Mouse (Mus musculus) forebrain, embryonic 16.5 days (tissue): ENCODE results near the gene Carmil1. TPM values are rescaled to one million over a fixed set of nuclear protein-coding genes. Genes with fewer than 3 reads are reported as not detected.
A peak's percentile ranks its signal among the peaks of the same experiment; 100 is the strongest.

Experiments used
- ATAC-seq: fragments of 200-750 bp; cut with Nextera tagmentation; 2 replicates; pipeline ENCODE4 v1.8.0; 2017; ENCODE audit warnings: mild to moderate bottlenecking, moderate library complexity
- H3K27ac ChIP-seq: fragments of 300-500 bp; sonication (generic); 2 replicates; pipeline ENCODE4 v1.5.1; 2014; ENCODE audit warnings: low read length, control low read depth
- H3K27me3 ChIP-seq: fragments of 300-500 bp; sonication (generic); replicated peaks from 2 replicates; pipeline ENCODE4 v1.6.1; 2014; ENCODE audit warnings: low read length; ENCODE audit not compliant: control insufficient read depth, insufficient read depth
- H3K36me3 ChIP-seq: fragments of 300-500 bp; sonication (generic); 2 replicates; pipeline ENCODE4 v1.6.1; 2014; ENCODE audit not compliant: control insufficient read depth, insufficient read depth
- H3K4me1 ChIP-seq: fragments of 300-500 bp; sonication (generic); replicated peaks from 2 replicates; pipeline ENCODE4 v1.6.1; 2014; ENCODE audit warnings: low read length; ENCODE audit not compliant: control insufficient read depth, insufficient read depth
- H3K4me2 ChIP-seq: fragments of 300-500 bp; sonication (generic); 2 replicates; pipeline ENCODE4 v1.6.1; 2014; ENCODE audit warnings: mild to moderate bottlenecking, low read length, control low read depth
- H3K4me3 ChIP-seq: fragments of 300-500 bp; sonication (generic); replicated peaks from 2 replicates; pipeline ENCODE4 v1.5.1; 2014; ENCODE audit warnings: mild to moderate bottlenecking, low read length, control low read depth
- H3K9ac ChIP-seq: fragments of 300-500 bp; sonication (generic); replicated peaks from 2 replicates; pipeline ENCODE4 v1.6.1; 2014; ENCODE audit warnings: low read depth, low read length, control low read depth
- H3K9me3 ChIP-seq: fragments of 300-500 bp; sonication (generic); 2 replicates; pipeline ENCODE4 v1.6.1; 2016; ENCODE audit warnings: low read length; ENCODE audit not compliant: control insufficient read depth
- whole genome bisulfite sequencing: fragments of 180-500 bp; shearing (Covaris S2); extraction: QIAGEN DNeasy Blood & Tissue Kit; methylation state at CpG from one replicate; pipeline ENCODE4 v1.1.7; 2014; 5-methylcytosine and 5-hydroxymethylcytosine counted together
- polyA plus RNA-seq: library from polyadenylated mRNA; unstranded; fragments of >200 nt; fragmentation: Nextera tagmentation; extraction: Ambion mirVana; gene quantifications from 2 replicates; pipeline ENCODE4 v1.2.1, GENCODE M21; 2015

Gene Carmil1
- polyA plus RNA-seq, 1 experiment from 2014 or later = 53.8 TPM

- no peaks in the 10 kb centered on the region for H3K27me3 ChIP-seq
- no peak overlapping the region for H3K4me3 ChIP-seq
- H3K9ac ChIP-seq = no peak overlapping the region
- H3K27ac ChIP-seq = no peak overlapping the region
- WGBS = 76% methylated on average over 10 of the region's 10 CpGs
- ATAC-seq = peak; percentile 50; the same call in 1 of the 2 replicates
- H3K36me3 ChIP-seq = no peaks in the 10 kb centered on the region
- H3K9me3 ChIP-seq = no peaks in the 10 kb centered on the region
- H3K4me1 ChIP-seq = peaks cover 8% of the 10 kb centered on the region
- H3K4me2 ChIP-seq = no peak overlapping the region
Measured at GRCm38 (mm10) chr13:24231746-24232483, 48.7 kb downstream of the Carmil1 start.

GRCm38 (mm10) chr13:24231146-24231545 lies 49.4 kb downstream of the Carmil1 start:
- Histone ChIP-seq H3K4me1 (peaks cover 8% of the 10 kb centered on the region), H3K4me3 (no peak overlapping the region), H3K27me3 (no peaks in the 10 kb centered on the region), H3K27ac (no peak overlapping the region), H3K36me3 (no peaks in the 10 kb centered on the region), H3K4me2 (no peak overlapping the region), H3K9me3 (no peaks in the 10 kb centered on the region), H3K9ac (no peak overlapping the region)
- ATAC-seq = no peak
- 95% methylated on average over 2 of the region's 2 CpGs for WGBS

DNA sequence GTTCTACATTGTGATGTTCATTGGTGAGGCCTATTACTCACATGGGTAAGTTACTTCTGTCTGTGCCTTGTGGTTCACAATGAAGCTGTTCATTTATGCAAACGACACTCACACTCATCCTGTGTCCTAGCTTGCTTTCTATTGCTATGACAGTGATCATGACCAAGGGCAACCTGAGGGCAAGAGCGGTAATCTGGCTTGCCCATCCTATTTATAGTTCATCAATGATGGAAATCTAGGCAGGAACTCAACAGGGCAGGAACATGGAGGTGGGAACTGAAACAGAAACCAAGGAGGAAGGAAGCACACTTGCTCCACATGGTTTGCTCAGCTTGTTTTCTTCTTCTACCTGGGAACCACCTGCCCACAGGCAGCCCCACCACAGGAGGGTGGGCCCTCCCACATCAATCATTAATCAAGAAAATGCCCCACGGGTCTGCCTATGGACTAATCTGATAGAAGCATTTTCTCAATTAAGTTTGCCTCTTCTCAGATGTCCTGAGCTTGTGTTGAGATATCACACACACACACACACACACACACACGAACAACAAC lies 50.0 kb downstream of the Carmil1 start:
- WGBS = 85% methylated on average over 4 of the region's 4 CpGs
- H3K9me3 ChIP-seq = no peaks in the 10 kb centered on the region
- peaks cover 8% of the 10 kb centered on the region for H3K4me1 ChIP-seq
- no peak for ATAC-seq
- no peaks in the 10 kb centered on the region for H3K36me3 ChIP-seq
- H3K4me3 ChIP-seq = no peak overlapping the region
- no peak overlapping the region for H3K9ac ChIP-seq
- H3K4me2 ChIP-seq = no peak overlapping the region
- H3K27ac ChIP-seq = no peak overlapping the region
- no peaks in the 10 kb centered on the region for H3K27me3 ChIP-seq

- H3K4me1 ChIP-seq = no peaks in the 10 kb centered on the region
- ATAC-seq = no peak
- no peak overlapping the region for H3K4me2 ChIP-seq
- H3K27ac ChIP-seq = no peak overlapping the region
- no peaks in the 10 kb centered on the region for H3K36me3 ChIP-seq
- H3K4me3 ChIP-seq = no peak overlapping the region
- WGBS = 60% methylated on average over 8 of the region's 8 CpGs
- no peak overlapping the region for H3K9ac ChIP-seq
- H3K9me3 ChIP-seq = no peaks in the 10 kb centered on the region
- no peaks in the 10 kb centered on the region for H3K27me3 ChIP-seq
Measured at GRCm38 (mm10) chr13:24223425-24224201, 57.0 kb downstream of the Carmil1 start.

GRCm38 (mm10) chr13:24220441-24220970 lies 60.1 kb downstream of the Carmil1 start:
- Histone ChIP-seq H3K36me3 (no peaks in the 10 kb centered on the region), H3K4me3 (no peak overlapping the region), H3K9ac (no peak overlapping the region), H3K27me3 (no peaks in the 10 kb centered on the region), H3K9me3 (no peaks in the 10 kb centered on the region), H3K4me1 (no peaks in the 10 kb centered on the region), H3K4me2 (no peak overlapping the region), H3K27ac (no peak overlapping the region)
- no peak for ATAC-seq
- 91% methylated on average over 3 of the region's 3 CpGs for WGBS

DNA sequence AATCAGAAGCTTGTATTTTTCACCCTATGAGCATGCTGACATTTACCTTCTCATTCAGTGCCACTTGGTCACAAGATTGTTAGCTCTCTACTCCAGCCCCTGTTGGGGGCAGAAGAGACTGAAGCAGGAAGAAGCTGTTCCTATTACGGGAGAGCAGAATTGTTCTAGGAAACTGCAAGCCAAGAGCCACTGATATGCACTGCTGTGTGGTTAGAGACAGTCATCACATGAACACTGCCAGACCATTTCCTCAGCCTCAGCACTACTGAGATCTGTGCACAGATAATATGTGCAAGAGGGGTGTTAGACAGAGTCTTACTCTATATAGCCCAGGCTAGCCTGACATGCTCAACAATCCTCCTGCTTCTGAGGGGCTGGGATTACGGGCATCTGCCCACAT lies 69.4 kb downstream of the Carmil1 start:
- WGBS = 79% methylated on average over 2 of the region's 2 CpGs
- H3K27me3 ChIP-seq = no peaks in the 10 kb centered on the region
- no peak overlapping the region for H3K4me3 ChIP-seq
- no peaks in the 10 kb centered on the region for H3K4me1 ChIP-seq
- no peaks in the 10 kb centered on the region for H3K36me3 ChIP-seq
- no peaks in the 10 kb centered on the region for H3K9me3 ChIP-seq
- H3K9ac ChIP-seq = no peak overlapping the region
- H3K27ac ChIP-seq = no peak overlapping the region
- no peak for ATAC-seq
- H3K4me2 ChIP-seq = no peak overlapping the region

DNA sequence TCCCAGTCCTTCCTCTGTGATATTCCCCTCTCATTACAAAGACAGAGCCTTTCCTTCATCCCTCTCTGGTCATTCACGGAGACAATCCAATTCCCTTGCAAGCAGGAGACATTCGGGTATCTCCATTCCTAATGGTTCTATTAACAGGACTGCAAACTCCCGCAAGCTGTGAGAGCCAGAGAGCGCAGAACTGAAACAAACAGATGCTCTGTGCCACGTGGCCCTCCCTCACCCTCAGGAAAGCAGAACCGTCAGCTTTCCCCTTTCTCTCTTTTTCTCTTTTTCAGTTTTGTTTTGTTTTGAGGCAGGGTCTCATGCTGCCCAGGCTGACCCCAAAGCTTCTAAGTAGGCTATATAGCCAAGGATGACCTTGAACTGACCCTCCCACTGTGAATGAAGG lies 74.5 kb downstream of the Carmil1 start:
- H3K4me1 ChIP-seq = peaks cover 7% of the 10 kb centered on the region
- no peak overlapping the region for H3K4me2 ChIP-seq
- H3K9ac ChIP-seq = no peak overlapping the region
- no peaks in the 10 kb centered on the region for H3K36me3 ChIP-seq
- WGBS = 49% methylated on average over 6 of the region's 6 CpGs
- H3K4me3 ChIP-seq = no peak overlapping the region
- no peaks in the 10 kb centered on the region for H3K9me3 ChIP-seq
- H3K27ac ChIP-seq = no peak overlapping the region
- no peak for ATAC-seq
- no peaks in the 10 kb centered on the region for H3K27me3 ChIP-seq

DNA sequence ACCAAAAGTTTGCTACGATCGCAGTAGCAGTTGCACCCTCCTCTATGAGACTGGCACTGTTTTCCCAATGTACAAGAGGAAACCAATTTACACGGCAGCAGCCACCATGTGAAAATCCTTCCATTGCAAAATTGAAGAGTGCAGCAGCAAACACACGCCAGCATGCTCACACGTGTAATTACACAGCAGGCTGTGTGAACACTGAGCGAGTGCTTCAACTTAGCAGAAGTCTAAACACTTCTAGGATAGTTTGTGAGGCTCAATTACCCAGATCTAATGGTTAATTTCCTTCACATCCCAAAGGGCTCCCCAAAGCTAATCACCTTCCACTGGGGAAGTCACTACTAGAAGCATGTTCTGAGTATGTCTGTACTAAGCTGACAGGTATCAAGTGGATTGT lies 78.3 kb downstream of the Carmil1 start:
- 63% methylated on average over 6 of the region's 6 CpGs for WGBS
- no peaks in the 10 kb centered on the region for H3K9me3 ChIP-seq
- H3K4me1 ChIP-seq = peaks cover 21% of the 10 kb centered on the region
- H3K9ac ChIP-seq = no peak overlapping the region
- H3K27me3 ChIP-seq = no peaks in the 10 kb centered on the region
- H3K36me3 ChIP-seq = no peaks in the 10 kb centered on the region
- H3K27ac ChIP-seq = no peak overlapping the region
- peak; percentile 36 for ATAC-seq
- H3K4me3 ChIP-seq = no peak overlapping the region
- no peak overlapping the region for H3K4me2 ChIP-seq

GRCm38 (mm10) chr13:24199861-24200543 lies 80.6 kb downstream of the Carmil1 start:
- Histone ChIP-seq H3K9ac (no peak overlapping the region), H3K36me3 (no peaks in the 10 kb centered on the region), H3K9me3 (no peaks in the 10 kb centered on the region), H3K4me3 (no peak overlapping the region), H3K27me3 (no peaks in the 10 kb centered on the region), H3K4me2 (no peak overlapping the region), H3K4me1 (peaks cover 21% of the 10 kb centered on the region), H3K27ac (no peak overlapping the region)
- WGBS = 43% methylated on average over 7 of the region's 7 CpGs
- peak; percentile 18; the same call in 1 of the 2 replicates for ATAC-seq
